Mouse (Mus musculus) forebrain, embryonic 11.5 days (tissue): Measurements from ENCODE around the gene Ffar2. TPM values are rescaled to one million over a fixed set of nuclear protein-coding genes. Genes with fewer than 3 reads are reported as not detected.
"Not testable (repeated sequence)": the region's sequence is repeated elsewhere in the genome, so short reads cannot be mapped to it uniquely, and the experiment has no call there.

Experiments
- ATAC-seq: fragments of 200-750 bp; cut with Nextera tagmentation; replicated peaks from 2 replicates; pipeline ENCODE4 v1.8.0; 2017; ENCODE audit warnings: moderate TSS enrichment; ENCODE audit not compliant: low FRiP score
- DNase-seq: peaks from one replicate; pipeline ENCODE4 v3.0.0-alpha.2; 2017; ENCODE audit warnings: low spot score
- H3K27ac ChIP-seq: fragments of 300-500 bp; sonication (generic); 2 replicates; pipeline ENCODE4 v1.5.1; 2014; ENCODE audit warnings: low read depth, low read length
- H3K27me3 ChIP-seq: fragments of 300-500 bp; sonication (generic); 2 replicates; pipeline ENCODE4 v1.6.1; 2014; ENCODE audit warnings: mild to moderate bottlenecking, low read length, mixed read lengths; ENCODE audit not compliant: control insufficient read depth, insufficient read depth
- H3K36me3 ChIP-seq: fragments of 300-500 bp; sonication (generic); 2 replicates; pipeline ENCODE4 v1.6.1; 2014; ENCODE audit warnings: mild to moderate bottlenecking, low read length, moderate library complexity, mixed read lengths; ENCODE audit not compliant: control insufficient read depth, insufficient read depth
- H3K4me1 ChIP-seq: fragments of 300-500 bp; sonication (generic); replicated peaks from 2 replicates; pipeline ENCODE4 v1.6.1; 2014; ENCODE audit warnings: low read length, mixed read lengths; ENCODE audit not compliant: control insufficient read depth, insufficient read depth
- H3K4me2 ChIP-seq: fragments of 300-500 bp; sonication (generic); 2 replicates; pipeline ENCODE4 v1.6.1; 2014; ENCODE audit warnings: low read depth, mild to moderate bottlenecking, low read length, moderate library complexity, mixed read lengths; ENCODE audit not compliant: severe bottlenecking
- H3K4me3 ChIP-seq: fragments of 300-500 bp; sonication (generic); 2 replicates; pipeline ENCODE4 v1.5.1; 2014; ENCODE audit warnings: low read depth, low read length
- H3K9ac ChIP-seq: fragments of 300-500 bp; sonication (generic); 2 replicates; pipeline ENCODE4 v1.6.1; 2014; ENCODE audit warnings: low read length
- H3K9me3 ChIP-seq: fragments of 300-500 bp; sonication (generic); 2 replicates; pipeline ENCODE4 v1.6.1; 2016; ENCODE audit warnings: low read length, mixed read lengths; ENCODE audit not compliant: control insufficient read depth
- WGBS: fragments of 180-500 bp; shearing (Covaris S2); extraction: QIAGEN DNeasy Blood & Tissue Kit; methylation state at CpG from one replicate; pipeline ENCODE4 v1.1.7; 2014; 5-methylcytosine and 5-hydroxymethylcytosine counted together
- polyA plus RNA-seq: library from polyadenylated mRNA; unstranded; fragments of >200 nt; fragmentation: Nextera tagmentation; extraction: Ambion mirVana; gene quantifications from 2 replicates; pipeline ENCODE4 v1.2.1, GENCODE M21; 2014

The Ffar2 gene
- polyA plus RNA-seq, 1 experiment from 2014 or later, result not detected

GRCm38 (mm10) chr7:30847934-30848333, 24.4 kb upstream of the Ffar2 start:
- no peak overlapping the region for H3K4me2 ChIP-seq
- H3K9ac ChIP-seq, result no peak overlapping the region
- no peaks in the 10 kb centered on the region for H3K9me3 ChIP-seq
- DNase-seq, result no peak
- no peak for ATAC-seq
- no peaks in the 10 kb centered on the region for H3K27me3 ChIP-seq
- H3K4me3 ChIP-seq, result no peak overlapping the region
- no peaks in the 10 kb centered on the region for H3K36me3 ChIP-seq
- H3K27ac ChIP-seq, result no peak overlapping the region
- H3K4me1 ChIP-seq, result no peaks in the 10 kb centered on the region
- WGBS, result 79% methylated on average over 6 of the region's 6 CpGs

- ATAC-seq (no peak), DNase-seq (no peak)
- no peaks in the 10 kb centered on the region for H3K4me1 ChIP-seq
- H3K27me3 ChIP-seq, result no peaks in the 10 kb centered on the region
- no peaks in the 10 kb centered on the region for H3K36me3 ChIP-seq
- WGBS, result 80% methylated on average over 5 of the region's 5 CpGs
- no peak overlapping the region for H3K27ac ChIP-seq
- no peak overlapping the region for H3K4me2 ChIP-seq
- H3K4me3 ChIP-seq, result no peak overlapping the region
- no peaks in the 10 kb centered on the region for H3K9me3 ChIP-seq
- H3K9ac ChIP-seq, result no peak overlapping the region
Observed at GRCm38 (mm10) chr7:30847386-30847785, 23.8 kb upstream of the Ffar2 start.

- no peak overlapping the region for H3K4me2 ChIP-seq
- WGBS, result 79% methylated on average over 2 of the region's 2 CpGs
- no peak overlapping the region for H3K4me3 ChIP-seq
- H3K4me1 ChIP-seq, result no peaks in the 10 kb centered on the region
- H3K27ac ChIP-seq, result no peak overlapping the region
- DNase-seq (no peak), ATAC-seq (no peak)
- no peak overlapping the region for H3K9ac ChIP-seq
- no peaks in the 10 kb centered on the region for H3K27me3 ChIP-seq
- no peaks in the 10 kb centered on the region for H3K9me3 ChIP-seq
- H3K36me3 ChIP-seq, result no peaks in the 10 kb centered on the region
Observed at GRCm38 (mm10) chr7:30846505-30847053, 23.0 kb upstream of the Ffar2 start.

DNA sequence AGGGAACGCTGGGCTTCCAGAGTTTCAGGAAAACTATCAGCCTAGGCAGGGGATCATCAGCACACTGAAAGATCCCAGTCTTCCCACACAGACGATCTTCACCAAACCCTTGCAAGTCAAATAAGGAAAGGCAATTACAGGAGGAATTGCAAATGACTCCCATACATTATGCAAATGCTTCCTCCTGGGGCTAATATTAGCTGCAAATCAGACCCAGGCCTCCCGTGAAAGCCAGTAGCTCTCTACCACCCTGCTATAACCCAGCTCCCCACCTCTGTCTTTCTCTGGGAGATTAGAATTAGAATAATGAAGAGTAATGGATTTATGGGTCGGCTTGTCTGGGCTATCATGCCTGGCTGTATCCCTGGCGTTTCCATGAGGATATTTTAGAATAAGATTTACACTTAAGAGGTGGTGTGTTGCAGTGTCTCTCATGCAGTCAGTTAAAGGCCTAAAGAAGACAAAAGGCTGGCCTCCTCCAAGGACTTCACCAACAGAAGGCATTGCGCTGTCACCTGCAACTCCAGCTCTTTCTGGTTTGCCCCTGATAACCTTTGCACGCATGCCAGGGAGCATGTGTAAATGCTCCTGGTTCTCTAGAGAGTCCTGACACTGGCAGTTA, 21.2 kb upstream of the Ffar2 start:
- no peaks in the 10 kb centered on the region for H3K27me3 ChIP-seq
- no peaks in the 10 kb centered on the region for H3K9me3 ChIP-seq
- H3K4me1 ChIP-seq, result no peaks in the 10 kb centered on the region
- DNase-seq (no peak), ATAC-seq (no peak)
- H3K4me2 ChIP-seq, result no peak overlapping the region
- H3K27ac ChIP-seq, result no peak overlapping the region
- H3K9ac ChIP-seq, result no peak overlapping the region
- H3K36me3 ChIP-seq, result no peaks in the 10 kb centered on the region
- no peak overlapping the region for H3K4me3 ChIP-seq
- WGBS, result 50% methylated on average over 7 of the region's 7 CpGs

DNA sequence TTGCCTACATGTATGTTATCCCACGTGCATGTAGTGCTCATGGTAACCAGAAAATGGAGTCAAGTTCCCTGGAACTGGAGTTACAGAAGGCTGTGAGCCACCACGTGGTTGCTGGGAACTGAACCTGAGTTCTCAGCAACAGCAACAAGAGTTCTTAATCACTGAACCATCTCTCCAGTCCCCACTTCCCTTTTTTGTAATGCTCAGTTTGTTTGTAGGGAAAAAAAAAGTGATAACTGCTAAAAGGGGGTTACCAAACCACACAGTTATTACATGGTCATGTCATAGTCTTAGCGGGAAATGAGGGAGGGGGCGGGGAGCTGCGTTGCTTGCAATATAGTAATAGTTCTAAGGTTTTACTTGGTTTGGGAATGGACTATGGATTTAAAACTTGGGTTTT, 18.5 kb upstream of the Ffar2 start:
- Histone ChIP-seq H3K36me3 (no peaks in the 10 kb centered on the region), H3K4me2 (no peak overlapping the region), H3K9ac (no peak overlapping the region), H3K4me1 (no peaks in the 10 kb centered on the region), H3K27me3 (no peaks in the 10 kb centered on the region), H3K9me3 (no peaks in the 10 kb centered on the region), H3K4me3 (no peak overlapping the region), H3K27ac (no peak overlapping the region)
- DNase-seq (no peak), ATAC-seq (no peak)
- 82% methylated on average over 5 of the region's 5 CpGs for WGBS

- no peaks in the 10 kb centered on the region for H3K36me3 ChIP-seq
- H3K9ac ChIP-seq, result no peak overlapping the region
- no peak for ATAC-seq
- no peak overlapping the region for H3K4me3 ChIP-seq
- no peak overlapping the region for H3K4me2 ChIP-seq
- H3K27me3 ChIP-seq, result no peaks in the 10 kb centered on the region
- WGBS, result 80% methylated on average over 4 of the region's 4 CpGs
- no peaks in the 10 kb centered on the region for H3K9me3 ChIP-seq
- no peaks in the 10 kb centered on the region for H3K4me1 ChIP-seq
- no peak overlapping the region for H3K27ac ChIP-seq
- DNase-seq, result no peak
Observed at GRCm38 (mm10) chr7:30841379-30841778, 17.8 kb upstream of the Ffar2 start.

- Histone ChIP-seq H3K36me3 (no peaks in the 10 kb centered on the region), H3K4me1 (no peaks in the 10 kb centered on the region), H3K27ac (no peak overlapping the region), H3K9ac (no peak overlapping the region), H3K9me3 (no peaks in the 10 kb centered on the region), H3K4me3 (no peak overlapping the region), H3K27me3 (no peaks in the 10 kb centered on the region), H3K4me2 (no peak overlapping the region)
- 87% methylated on average over 3 of the region's 3 CpGs for WGBS
- DNase-seq, result no peak
- ATAC-seq, result no peak
Observed at GRCm38 (mm10) chr7:30840306-30840705, 16.7 kb upstream of the Ffar2 start.

- no peak overlapping the region for H3K9ac ChIP-seq
- H3K27me3 ChIP-seq, result no peaks in the 10 kb centered on the region
- H3K4me1 ChIP-seq, result no peaks in the 10 kb centered on the region
- ATAC-seq, result no peak
- no peaks in the 10 kb centered on the region for H3K36me3 ChIP-seq
- no peak for DNase-seq
- H3K4me2 ChIP-seq, result no peak overlapping the region
- no peaks in the 10 kb centered on the region for H3K9me3 ChIP-seq
- no peak overlapping the region for H3K4me3 ChIP-seq
- H3K27ac ChIP-seq, result no peak overlapping the region
Observed at GRCm38 (mm10) chr7:30837277-30837676, 13.7 kb upstream of the Ffar2 start.

GRCm38 (mm10) chr7:30832684-30833083, 9.1 kb upstream of the Ffar2 start:
- not testable (repeated sequence) for H3K27me3 ChIP-seq, DNase-seq, H3K4me1 ChIP-seq, H3K27ac ChIP-seq, H3K9ac ChIP-seq, ATAC-seq, H3K36me3 ChIP-seq, H3K4me2 ChIP-seq, H3K4me3 ChIP-seq, H3K9me3 ChIP-seq
- 69% methylated on average over 9 of the region's 11 CpGs for WGBS
